Mouse (Mus musculus): ENCODE measurements around the gene Atcay. TPM values are rescaled to one million over a fixed set of nuclear protein-coding genes. Genes with fewer than 3 reads are reported as not detected.
"Not testable (repeated sequence)": the region's sequence is repeated elsewhere in the genome, so short reads cannot be mapped to it uniquely, and the experiment has no call there.

Atcay gene
- polyA plus RNA-seq, 1 experiment from 2014 or later = 0.28 TPM

- Histone ChIP-seq H3K9me3 (no peaks in the 10 kb centered on the region), H3K36me3 (peaks cover 66% of the 10 kb centered on the region), H3K27ac (0 out of 2 replicates have a peak overlapping the region, but pooled peaks have one; percentile 1), H3K4me3 (no peak overlapping the region), H3K27me3 (ENCODE audit: insufficient read depth, poor library complexity, severe bottlenecking) (no peaks in the 10 kb centered on the region), H3K4me1 (peaks cover 71% of the 10 kb centered on the region)
- WGBS = 92% methylated on average over 32 of the region's 32 CpGs
- DNase-seq (ENCODE audit: low spot score) = no peak
These were observed 50.9 kb downstream of the Atcay start for GRCm38 (mm10) chr10:81179451-81180342.

GRCm38 (mm10) chr10:81178927-81179326 is 51.7 kb downstream of the Atcay start:
- Histone ChIP-seq H3K27me3 (ENCODE audit: insufficient read depth, poor library complexity, severe bottlenecking) (no peaks in the 10 kb centered on the region), H3K36me3 (peaks cover 59% of the 10 kb centered on the region), H3K4me1 (peaks cover 69% of the 10 kb centered on the region), H3K27ac (0 out of 2 replicates have a peak overlapping the region, but pooled peaks have one; percentile 1), H3K4me3 (no peak overlapping the region), H3K9me3 (no peaks in the 10 kb centered on the region)
- DNase-seq (ENCODE audit: low spot score) = no peak
- 92% methylated on average over 11 of the region's 11 CpGs for WGBS

- H3K4me1 ChIP-seq = peaks cover 72% of the 10 kb centered on the region
- H3K4me3 ChIP-seq = peak overlapping the region; percentile 99
- H3K9me3 ChIP-seq = no peaks in the 10 kb centered on the region
- H3K36me3 ChIP-seq = peaks cover 58% of the 10 kb centered on the region
- no peaks in the 10 kb centered on the region for H3K27me3 ChIP-seq (ENCODE audit: insufficient read depth, poor library complexity, severe bottlenecking)
- 70% methylated on average over 14 of the region's 14 CpGs for WGBS
- DNase-seq (ENCODE audit: low spot score) = no peak
- H3K27ac ChIP-seq = peak overlapping the region; percentile 99
These were observed 52.5 kb downstream of the Atcay start for GRCm38 (mm10) chr10:81177958-81178712.

GRCm38 (mm10) chr10:81177491-81177925 is 53.1 kb downstream of the Atcay start:
- 13% methylated on average over 16 of the region's 16 CpGs for WGBS
- peaks cover 75% of the 10 kb centered on the region for H3K4me1 ChIP-seq
- H3K27me3 ChIP-seq (ENCODE audit: insufficient read depth, poor library complexity, severe bottlenecking) = no peaks in the 10 kb centered on the region
- peak overlapping the region; percentile 99 for H3K4me3 ChIP-seq
- peaks cover 57% of the 10 kb centered on the region for H3K36me3 ChIP-seq
- peak overlapping the region; percentile 99 for H3K27ac ChIP-seq
- no peaks in the 10 kb centered on the region for H3K9me3 ChIP-seq
- no peak for DNase-seq (ENCODE audit: low spot score)

- WGBS = under 1% methylated on average over 77 of the region's 77 CpGs
- H3K4me1 ChIP-seq = peaks cover 67% of the 10 kb centered on the region
- H3K4me3 ChIP-seq = peak within 1 kb of the TSS; percentile 99
- peak; percentile 98 for DNase-seq (ENCODE audit: low spot score)
- H3K27me3 ChIP-seq (ENCODE audit: insufficient read depth, poor library complexity, severe bottlenecking) = no peaks in the 10 kb centered on the region
- H3K9me3 ChIP-seq = no peaks in the 10 kb centered on the region
- H3K36me3 ChIP-seq = peaks cover 48% of the 10 kb centered on the region
- H3K27ac ChIP-seq = peak within 1 kb of the TSS; percentile 99
These were observed 54.0 kb downstream of the Atcay start, which contains the start of gene Eef2 for GRCm38 (mm10) chr10:81176466-81177271. Gene Eef2 (plus strand): TSS chr10:81176631.

GRCm38 (mm10) chr10:81175936-81176465 is 54.6 kb downstream of the Atcay start:
- peak overlapping the region; percentile 99 for H3K4me3 ChIP-seq
- peaks cover 61% of the 10 kb centered on the region for H3K4me1 ChIP-seq
- no peak for DNase-seq (ENCODE audit: low spot score)
- peaks cover 42% of the 10 kb centered on the region for H3K36me3 ChIP-seq
- H3K27ac ChIP-seq = peak overlapping the region; percentile 99
- 8% methylated on average over 13 of the region's 13 CpGs for WGBS
- H3K27me3 ChIP-seq (ENCODE audit: insufficient read depth, poor library complexity, severe bottlenecking) = no peaks in the 10 kb centered on the region
- no peaks in the 10 kb centered on the region for H3K9me3 ChIP-seq

- not testable (repeated sequence) for H3K9me3 ChIP-seq; DNase-seq (ENCODE audit: low spot score); H3K27me3 ChIP-seq (ENCODE audit: insufficient read depth, poor library complexity, severe bottlenecking)
- H3K4me3 ChIP-seq = peak overlapping the region; percentile 59
- H3K27ac ChIP-seq = peak overlapping the region; percentile 88
- 8% methylated on average over 4 of the region's 4 CpGs for WGBS
- H3K36me3 ChIP-seq = peaks cover 35% of the 10 kb centered on the region
- H3K4me1 ChIP-seq = peaks cover 56% of the 10 kb centered on the region
These were observed 55.3 kb downstream of the Atcay start for GRCm38 (mm10) chr10:81175345-81175701.

- H3K9me3 ChIP-seq = no peaks in the 10 kb centered on the region
- H3K4me1 ChIP-seq = peaks cover 52% of the 10 kb centered on the region
- no peaks in the 10 kb centered on the region for H3K27me3 ChIP-seq (ENCODE audit: insufficient read depth, poor library complexity, severe bottlenecking)
- peaks cover 30% of the 10 kb centered on the region for H3K36me3 ChIP-seq
- H3K4me3 ChIP-seq = peak overlapping the region; percentile 59
- 2% methylated on average over 29 of the region's 29 CpGs for WGBS
- H3K27ac ChIP-seq = peak overlapping the region; percentile 88
- DNase-seq (ENCODE audit: low spot score) = peak; percentile 95
These were observed 55.9 kb downstream of the Atcay start for GRCm38 (mm10) chr10:81174617-81175344.

GRCm38 (mm10) chr10:81173132-81173531 is 57.5 kb downstream of the Atcay start:
- Histone ChIP-seq H3K4me3 (peak overlapping the region; percentile 34), H3K36me3 (peaks cover 13% of the 10 kb centered on the region), H3K9me3 (no peaks in the 10 kb centered on the region), H3K27me3 (ENCODE audit: insufficient read depth, poor library complexity, severe bottlenecking) (no peaks in the 10 kb centered on the region), H3K27ac (peak overlapping the region; percentile 88), H3K4me1 (peaks cover 49% of the 10 kb centered on the region)
- 7% methylated on average over 21 of the region's 21 CpGs for WGBS
- peak; percentile 92 for DNase-seq (ENCODE audit: low spot score)

GRCm38 (mm10) chr10:81169411-81169900 is 61.2 kb downstream of the Atcay start:
- H3K27me3 ChIP-seq (ENCODE audit: insufficient read depth, poor library complexity, severe bottlenecking); DNase-seq (ENCODE audit: low spot score); H3K36me3 ChIP-seq; H3K9me3 ChIP-seq: not testable (repeated sequence)
- H3K27ac ChIP-seq = peak overlapping the region; percentile 29; the same call in 1 of the 2 replicates
- peaks cover 52% of the 10 kb centered on the region for H3K4me1 ChIP-seq
- H3K4me3 ChIP-seq = peak overlapping the region; percentile 93; the same call in 1 of the 2 replicates
- 49% methylated on average over 11 of the region's 14 CpGs for WGBS

GRCm38 (mm10) chr10:81168521-81169244 is 62.0 kb downstream of the Atcay start:
- Histone ChIP-seq H3K27ac (peak overlapping the region; percentile 91), H3K36me3 (peaks cover 17% of the 10 kb centered on the region), H3K4me1 (peaks cover 46% of the 10 kb centered on the region), H3K27me3 (ENCODE audit: insufficient read depth, poor library complexity, severe bottlenecking) (no peaks in the 10 kb centered on the region), H3K9me3 (no peaks in the 10 kb centered on the region), H3K4me3 (peak overlapping the region; percentile 93)
- WGBS = 5% methylated on average over 29 of the region's 29 CpGs
- peak; percentile 95 for DNase-seq (ENCODE audit: low spot score)
